Mouse (Mus musculus) MEL (cell line): Measurements from ENCODE around the gene Meioc. TPM values are rescaled to one million over a fixed set of nuclear protein-coding genes. Genes with fewer than 3 reads are reported as not detected.
A peak's percentile ranks its signal among the peaks of the same experiment; 100 is the strongest.

Experiments
- DNase-seq: peaks from one replicate; pipeline ENCODE4 v3.0.0; 2011; ENCODE audit warnings: low read depth, low spot score
- H3K27ac ChIP-seq: 2 replicates; pipeline ENCODE4 v1.5.1; 2012; ENCODE audit warnings: low read depth, mild to moderate bottlenecking, control low read depth, low read length, moderate library complexity; ENCODE audit not compliant: control insufficient read depth
- H3K27me3 ChIP-seq, 2 experiments: fragments of 150-350 bp in 1 of 2; sonication (generic) in 1 of 2; 2 replicates each; pipeline ENCODE4 v1.6.1; 2012; ENCODE audit warnings: low read length in 2 of 2, mild to moderate bottlenecking in 2 of 2, improper control_type of control experiment in 1 of 2, moderate library complexity in 1 of 2; ENCODE audit not compliant: insufficient read depth in 2 of 2, control insufficient read depth in 1 of 2
- H3K36me3 ChIP-seq, 2 experiments: 2 replicates each; pipeline ENCODE4 v1.6.1; 2012 to 2014; ENCODE audit warnings: low read length in 2 of 2, improper control_type of control experiment in 1 of 2, inconsistent platforms in 1 of 2, mild to moderate bottlenecking in 1 of 2; ENCODE audit not compliant: insufficient read depth in 2 of 2, control insufficient read depth in 1 of 2
- H3K4me1 ChIP-seq, 2 experiments: fragments of 150-350 bp in 1 of 2; sonication (generic) in 1 of 2; 2 replicates each; pipeline ENCODE4 v1.6.1; 2012; ENCODE audit warnings: low read length in 2 of 2, improper control_type of control experiment in 1 of 2, mild to moderate bottlenecking in 1 of 2; ENCODE audit not compliant: insufficient read depth in 2 of 2, control insufficient read depth in 1 of 2
- H3K4me3 ChIP-seq, 2 experiments: fragments of 150-350 bp in 1 of 2; sonication (generic) in 1 of 2; 2 replicates each; pipeline ENCODE4 v1.5.1; 2012; ENCODE audit warnings: low read depth in 2 of 2, low read length in 2 of 2, mild to moderate bottlenecking in 2 of 2, moderate library complexity in 2 of 2, control low read depth in 1 of 2, improper control_type of control experiment in 1 of 2; ENCODE audit not compliant: control insufficient read depth in 1 of 2, insufficient read depth in 1 of 2
- H3K79me2 ChIP-seq: 2 replicates; pipeline ENCODE4 v1.6.1; 2012; ENCODE audit warnings: mild to moderate bottlenecking, low read length, moderate library complexity; ENCODE audit not compliant: control insufficient read depth, poor library complexity, insufficient read depth
- H3K9ac ChIP-seq: 2 replicates; pipeline ENCODE4 v1.6.1; 2012; ENCODE audit warnings: low read depth, mild to moderate bottlenecking, control low read depth, low read length, moderate library complexity; ENCODE audit not compliant: control insufficient read depth, poor library complexity, severe bottlenecking
- H3K9me3 ChIP-seq: fragments of 150-350 bp; sonication (generic); replicated peaks from 2 replicates; pipeline ENCODE4 v1.6.1; 2012; ENCODE audit warnings: mild to moderate bottlenecking, low read length, improper control_type of control experiment, moderate library complexity; ENCODE audit not compliant: insufficient read depth
- CTCF ChIP-seq, 3 experiments: IDR thresholded peaks in 2 of 3; conservative IDR thresholded peaks in 1 of 3; 2 replicates each; pipeline ENCODE4 v1.5.1; 2011 to 2012; ENCODE audit warnings: low read length in 3 of 3, low read depth in 2 of 3, mild to moderate bottlenecking in 2 of 3, improper control_type of control experiment in 1 of 3, inconsistent platforms in 1 of 3, mixed read lengths in 1 of 3, moderate library complexity in 1 of 3; ENCODE audit not compliant: control insufficient read depth in 1 of 3, insufficient read depth in 1 of 3, poor library complexity in 1 of 3, severe bottlenecking in 1 of 3
- ETS1 ChIP-seq: IDR thresholded peaks from 2 replicates; pipeline ENCODE4 v1.6.1; 2012; ENCODE audit warnings: low read depth, mild to moderate bottlenecking, inconsistent platforms, low read length, improper control_type of control experiment, moderate library complexity
- MYC ChIP-seq: IDR thresholded peaks from 2 replicates; pipeline ENCODE4 v1.6.1; 2011; ENCODE audit warnings: low read depth, mild to moderate bottlenecking, low read length, improper control_type of control experiment, moderate library complexity
- RAD21 ChIP-seq: IDR thresholded peaks from 2 replicates; pipeline ENCODE4 v1.6.1; 2011; ENCODE audit warnings: mild to moderate bottlenecking, low read depth, low read length, improper control_type of control experiment
- SMC3 ChIP-seq: IDR thresholded peaks from 2 replicates; pipeline ENCODE4 v1.6.1; 2011; ENCODE audit warnings: low read depth, low read length, improper control_type of control experiment
- USF1 ChIP-seq: IDR thresholded peaks from 2 replicates; pipeline ENCODE4 v1.6.1; 2014; ENCODE audit warnings: low read depth, mild to moderate bottlenecking, inconsistent platforms, low read length, improper control_type of control experiment, moderate library complexity
- USF2 ChIP-seq, 2 experiments: IDR thresholded peaks; 2 replicates each; pipeline ENCODE4 v1.6.1; 2011 to 2012; ENCODE audit warnings: improper control_type of control experiment in 2 of 2, low read length in 2 of 2, borderline replicate concordance in 1 of 2, inconsistent platforms in 1 of 2, low read depth in 1 of 2, mild to moderate bottlenecking in 1 of 2; ENCODE audit not compliant: insufficient read depth in 1 of 2
- ZC3H11A ChIP-seq: IDR thresholded peaks from 2 replicates; pipeline ENCODE4 v1.6.1; 2012; ENCODE audit warnings: low read depth, mild to moderate bottlenecking, inconsistent platforms, low read length, improper control_type of control experiment
- ZNF384 ChIP-seq: IDR thresholded peaks from 2 replicates; pipeline ENCODE4 v1.6.1; 2012; ENCODE audit warnings: low read depth, mild to moderate bottlenecking, inconsistent platforms, low read length, improper control_type of control experiment
- polyA plus RNA-seq, 2 experiments: library from polyadenylated mRNA; stranded (reverse) in 1 of 2; unstranded in 1 of 2; fragments of >175 nt in 1 of 2; fragments of >200 nt in 1 of 2; gene quantifications; 2 replicates each; pipeline versions ENCODE4 v1.2.1 to v1.2.4; 2012; ENCODE audit warnings: low replicate concordance in 2 of 2, low read depth in 1 of 2; ENCODE audit not compliant: insufficient read length in 2 of 2, insufficient read depth in 1 of 2, missing spikeins in 1 of 2
- total RNA-seq: library from RNA; depleted of rRNA; stranded (reverse); fragments of 300-350 nt; gene quantifications from 2 replicates; pipeline ENCODE4 v1.2.3, GENCODE M21; 2012

Meioc gene
- total and polyA plus RNA-seq, 3 experiments: 0.06 TPM; not detected in 2

DNA sequence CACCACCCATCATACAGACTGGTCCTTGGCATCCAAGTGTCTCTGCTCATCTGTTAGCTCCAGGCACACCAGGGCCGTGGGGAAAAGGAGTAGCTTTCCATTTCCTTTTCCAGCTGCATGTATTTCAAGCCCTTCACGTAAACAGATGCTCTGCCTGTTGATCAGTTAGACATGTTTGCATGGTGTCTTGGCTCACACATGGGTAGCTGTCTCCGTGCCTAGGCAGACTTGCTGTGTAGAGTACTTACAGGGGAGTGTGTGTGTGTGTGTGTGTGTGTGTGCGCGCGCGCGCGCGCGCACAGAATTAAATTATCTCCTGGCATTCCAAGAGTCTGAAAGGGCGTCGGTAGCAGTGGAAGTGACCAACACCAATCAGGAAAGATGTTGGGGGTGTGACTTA, 17.3 kb upstream of the Meioc start:
- no peak overlapping the region for H3K9ac ChIP-seq
- no peak for DNase-seq
- H3K4me3 ChIP-seq: no peak overlapping the region
- no peaks in the 10 kb centered on the region for H3K36me3 ChIP-seq
- no peaks in the 10 kb centered on the region for H3K79me2 ChIP-seq
- no peak for TF ChIP-seq USF1
- no peak for TF ChIP-seq ZC3H11A
- H3K4me1 ChIP-seq: no peaks in the 10 kb centered on the region
- H3K9me3 ChIP-seq: no peaks in the 10 kb centered on the region
- H3K27me3 ChIP-seq: peaks cover 15 to 32% of the 10 kb centered on the region in 2 experiments
- no peak overlapping the region for H3K27ac ChIP-seq

- no peaks in the 10 kb centered on the region for H3K9me3 ChIP-seq
- no peak overlapping the region for H3K4me3 ChIP-seq
- H3K4me1 ChIP-seq: no peaks in the 10 kb centered on the region
- H3K27ac ChIP-seq: no peak overlapping the region
- no peaks in the 10 kb centered on the region for H3K79me2 ChIP-seq
- peaks cover 15 to 27% of the 10 kb centered on the region in 2 experiments for H3K27me3 ChIP-seq
- H3K9ac ChIP-seq: no peak overlapping the region
- no peak for TF ChIP-seq ETS1
- no peak for DNase-seq
- no peaks in the 10 kb centered on the region for H3K36me3 ChIP-seq
Measured at GRCm38 (mm10) chr11:102647885-102648284, 15.6 kb upstream of the Meioc start.

DNA sequence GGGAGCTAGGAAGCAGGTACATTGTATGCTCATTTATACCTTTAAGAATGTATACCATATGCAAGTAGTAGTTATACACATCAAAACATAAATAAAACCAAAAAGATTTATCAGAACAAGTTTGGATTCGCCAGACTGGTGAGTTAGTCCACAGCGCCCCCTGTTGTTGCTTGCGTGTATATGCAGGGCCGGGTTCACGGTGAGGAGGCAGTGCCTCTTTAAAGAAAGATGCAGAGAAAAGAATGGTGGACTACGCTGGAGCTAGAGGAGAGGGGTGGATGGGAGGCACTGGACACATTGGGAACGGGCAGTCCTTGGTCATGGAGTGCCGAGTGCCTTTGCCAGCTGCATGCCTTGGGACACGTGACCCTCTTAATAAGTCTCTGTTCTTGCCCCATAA, 12.1 kb upstream of the Meioc start:
- H3K9ac ChIP-seq: no peak overlapping the region
- TF ChIP-seq CTCF (IDR thresholded peaks at IDR 0.05 in 2 of 3, conservative IDR thresholded peaks at IDR 0.05 in 1 of 3; ENCODE audit: control insufficient read depth in 1 of 3, insufficient read depth in 1 of 3, low read depth in 2 of 3, low read length in 3 of 3, poor library complexity in 1 of 3, severe bottlenecking in 1 of 3) (peak; percentile 92 to 94 (median 94)), RAD21 (peak; percentile 84), USF1 (no peak), ZNF384 (peak; percentile 53), ZC3H11A (peak; percentile 63; the same call in 1 of the 2 replicates), SMC3 (peak; percentile 73)
- H3K79me2 ChIP-seq: no peaks in the 10 kb centered on the region
- DNase-seq: peak; percentile 79
- no peak overlapping the region for H3K27ac ChIP-seq
- no peak overlapping the region for H3K4me3 ChIP-seq
- H3K4me1 ChIP-seq: peaks cover 0 to 3% of the 10 kb centered on the region in 2 experiments; a peak in 2 of 4 replicates
- peaks cover 5 to 9% of the 10 kb centered on the region in 2 experiments for H3K27me3 ChIP-seq
- H3K9me3 ChIP-seq: no peaks in the 10 kb centered on the region
- H3K36me3 ChIP-seq: no peaks in the 10 kb centered on the region

DNA sequence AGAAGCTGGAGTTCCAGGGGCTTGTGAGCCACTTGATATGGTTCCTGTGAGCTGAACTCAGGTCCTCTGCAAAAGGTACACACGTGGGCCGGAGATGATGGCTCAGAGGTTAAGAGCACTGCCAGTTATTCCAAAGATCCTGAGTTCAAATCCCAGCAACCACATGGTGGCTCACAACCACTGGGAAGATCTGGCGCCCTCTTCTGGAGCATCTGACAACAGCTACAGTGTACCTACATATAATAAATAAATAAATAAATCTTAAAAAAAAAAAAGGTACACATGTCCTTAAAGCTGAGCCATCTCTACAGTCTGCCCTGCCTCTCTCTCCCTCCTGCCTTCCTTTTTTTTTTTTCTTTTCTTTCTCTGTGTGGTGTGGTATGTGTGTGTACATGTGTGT, 10.7 kb upstream of the Meioc start:
- H3K36me3 ChIP-seq: peaks cover 0 to 4% of the 10 kb centered on the region in 2 experiments; a peak in 2 of 4 replicates
- peaks cover 0 to 4% of the 10 kb centered on the region in 2 experiments; a peak in 2 of 4 replicates for H3K4me1 ChIP-seq
- peaks cover 2 to 5% of the 10 kb centered on the region in 2 experiments; a peak in 3 of 4 replicates for H3K27me3 ChIP-seq
- H3K27ac ChIP-seq: no peak overlapping the region
- no peaks in the 10 kb centered on the region for H3K79me2 ChIP-seq
- H3K9ac ChIP-seq: no peak overlapping the region
- DNase-seq: peak; percentile 58
- no peak for TF ChIP-seq USF2 (IDR thresholded peaks at IDR 0.05; ENCODE audit: borderline replicate concordance in 1 of 2, insufficient read depth in 1 of 2, low read depth in 1 of 2, low read length in 2 of 2)
- TF ChIP-seq ZNF384: peak; percentile 80
- peak; percentile 40 to 58 (median 47) for TF ChIP-seq CTCF (IDR thresholded peaks at IDR 0.05 in 2 of 3, conservative IDR thresholded peaks at IDR 0.05 in 1 of 3; ENCODE audit: control insufficient read depth in 1 of 3, insufficient read depth in 1 of 3, low read depth in 2 of 3, low read length in 3 of 3, poor library complexity in 1 of 3, severe bottlenecking in 1 of 3)
- TF ChIP-seq MYC: 0 out of 2 replicates have a peak, but pooled peaks have one; percentile 37
- H3K9me3 ChIP-seq: no peaks in the 10 kb centered on the region
- no peak overlapping the region for H3K4me3 ChIP-seq
